Mouse (Mus musculus): Measurements from ENCODE around the gene Frmd5.
"Not testable (repeated sequence)": the region's sequence is repeated elsewhere in the genome, so short reads cannot be mapped to it uniquely, and the experiment has no call there.

Frmd5 gene

DNA sequence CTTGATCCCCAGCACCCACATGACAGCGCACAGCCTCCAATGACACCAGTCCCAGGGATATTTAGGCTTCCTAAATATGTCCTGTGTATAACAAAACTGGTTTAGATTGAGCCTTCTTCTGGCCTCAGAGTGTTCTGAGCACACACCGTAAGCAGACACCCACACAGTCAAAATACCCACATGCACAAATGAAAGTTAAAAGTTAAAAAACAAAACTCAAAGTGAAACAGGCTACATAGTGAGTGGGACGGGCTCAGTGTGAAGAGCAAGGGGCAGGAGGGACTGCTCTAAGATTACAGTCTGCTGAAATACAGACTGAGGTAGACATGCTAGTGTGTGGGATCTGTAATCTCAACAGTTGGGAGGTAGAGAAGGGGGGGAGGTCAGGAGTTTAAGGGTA lies 236.8 kb downstream of the Frmd5 start:
- DNase-seq = no peak

GRCm38 (mm10) chr2:121565911-121566310 lies 241.0 kb downstream of the Frmd5 start:
- no peak for DNase-seq

DNA sequence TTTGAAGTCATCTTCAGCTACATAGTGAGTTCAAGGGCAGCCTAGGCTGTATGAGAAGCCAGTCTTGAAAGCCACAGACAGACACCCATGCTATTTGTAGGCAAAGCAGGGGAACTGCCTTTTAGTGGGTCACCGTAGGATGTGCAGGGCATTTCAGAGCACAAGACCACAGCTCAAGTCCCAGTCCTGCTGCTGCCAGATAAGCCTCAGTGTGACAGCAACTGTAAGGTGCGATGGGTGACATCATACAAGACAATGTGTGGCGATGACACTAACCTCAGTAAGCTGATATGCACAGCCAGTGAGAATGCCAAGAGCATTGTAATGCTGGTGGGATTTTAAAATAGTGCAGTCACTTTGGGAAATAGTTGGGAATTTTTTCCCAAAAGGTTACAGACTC lies 243.8 kb downstream of the Frmd5 start:
- no peak for DNase-seq

DNA sequence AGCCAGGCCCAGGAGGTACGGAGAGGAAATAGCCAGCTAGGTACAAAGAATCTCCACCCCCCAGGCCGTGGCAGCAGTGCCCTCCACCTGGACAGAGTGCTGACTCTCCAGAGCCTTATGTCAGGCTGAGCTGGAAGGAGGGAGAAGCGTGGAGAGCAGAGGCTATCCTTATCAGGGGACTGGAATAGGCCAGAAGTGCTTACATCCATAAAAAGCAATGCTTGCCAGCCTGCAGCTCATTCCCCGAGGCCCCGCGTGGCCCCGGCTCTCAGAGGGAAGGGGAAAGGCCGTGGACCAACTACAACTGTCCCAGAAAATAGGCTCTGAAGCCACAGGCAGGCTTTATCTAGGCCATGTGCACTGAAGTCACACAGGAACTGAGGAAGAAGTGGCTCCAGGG lies 255.6 kb downstream of the Frmd5 start:
- DNase-seq = no peak

DNA sequence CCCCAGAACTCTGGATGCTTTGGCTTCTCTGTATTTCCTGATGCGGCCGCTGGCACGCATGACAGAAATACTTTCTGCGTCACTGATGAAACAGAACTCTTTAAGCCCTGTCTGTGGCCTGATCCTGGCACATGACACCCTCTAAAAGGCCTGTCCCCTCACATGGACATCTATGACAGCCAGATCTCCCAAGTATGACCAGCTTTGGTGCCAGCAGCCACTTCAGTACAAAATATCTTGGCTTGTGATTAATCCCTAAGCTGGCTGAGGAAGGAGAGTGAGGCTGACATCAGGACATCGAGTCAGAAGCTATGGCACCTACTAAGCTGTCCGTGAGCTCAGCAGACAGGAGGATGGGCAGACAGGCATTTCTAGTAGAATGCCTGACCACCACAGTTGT lies 257.3 kb downstream of the Frmd5 start:
- DNase-seq = no peak

GRCm38 (mm10) chr2:121544829-121545228 lies 262.1 kb downstream of the Frmd5 start:
- DNase-seq = no peak

DNA sequence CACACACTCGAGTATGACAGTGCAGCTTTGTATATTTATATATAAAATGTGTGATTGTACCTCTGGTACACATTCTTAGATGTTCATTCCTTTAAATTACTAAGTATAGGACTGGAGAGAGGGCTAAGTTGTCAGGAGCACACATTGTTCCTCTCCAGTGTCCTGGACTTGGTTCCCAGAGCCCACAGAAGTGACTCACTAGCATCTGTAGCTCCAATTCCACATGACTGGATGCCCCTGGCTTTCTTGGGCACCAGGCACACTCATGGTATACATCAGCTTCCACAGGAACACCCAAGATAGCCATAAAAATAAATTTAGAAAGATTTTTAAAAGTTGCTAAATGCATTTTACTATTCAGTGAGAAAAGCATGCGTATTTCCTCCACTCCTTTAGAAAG lies 281.8 kb downstream of the Frmd5 start:
- no peak for DNase-seq

GRCm38 (mm10) chr2:121522830-121523229 lies 284.1 kb downstream of the Frmd5 start:
- DNase-seq = not testable (repeated sequence)

GRCm38 (mm10) chr2:121522006-121522405 lies 284.9 kb downstream of the Frmd5 start:
- DNase-seq = no peak

GRCm38 (mm10) chr2:121518711-121519110 lies 288.2 kb downstream of the Frmd5 start:
- not testable (repeated sequence) for DNase-seq

DNA sequence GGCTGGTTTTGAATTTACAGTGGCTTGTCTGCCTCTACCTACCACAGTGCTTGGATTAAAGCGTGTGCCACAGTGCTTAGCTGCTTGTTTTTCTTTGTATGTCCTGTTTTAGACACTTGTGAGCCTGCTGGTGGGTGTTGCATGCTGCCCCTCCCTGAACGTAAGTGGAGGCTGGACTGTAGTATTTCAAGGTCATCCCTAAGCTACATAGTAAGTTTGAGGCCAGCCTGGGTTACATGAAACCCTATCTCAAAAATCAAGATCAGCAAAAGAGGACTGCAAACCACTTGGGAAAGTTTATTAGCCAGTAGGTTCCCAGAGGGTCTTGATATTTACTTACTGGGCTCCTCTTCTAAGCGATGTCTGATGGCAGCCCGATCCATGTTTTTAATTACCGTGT lies 288.8 kb downstream of the Frmd5 start:
- DNase-seq = no peak

GRCm38 (mm10) chr2:121514211-121514610 lies 292.7 kb downstream of the Frmd5 start:
- no peak for DNase-seq

DNA sequence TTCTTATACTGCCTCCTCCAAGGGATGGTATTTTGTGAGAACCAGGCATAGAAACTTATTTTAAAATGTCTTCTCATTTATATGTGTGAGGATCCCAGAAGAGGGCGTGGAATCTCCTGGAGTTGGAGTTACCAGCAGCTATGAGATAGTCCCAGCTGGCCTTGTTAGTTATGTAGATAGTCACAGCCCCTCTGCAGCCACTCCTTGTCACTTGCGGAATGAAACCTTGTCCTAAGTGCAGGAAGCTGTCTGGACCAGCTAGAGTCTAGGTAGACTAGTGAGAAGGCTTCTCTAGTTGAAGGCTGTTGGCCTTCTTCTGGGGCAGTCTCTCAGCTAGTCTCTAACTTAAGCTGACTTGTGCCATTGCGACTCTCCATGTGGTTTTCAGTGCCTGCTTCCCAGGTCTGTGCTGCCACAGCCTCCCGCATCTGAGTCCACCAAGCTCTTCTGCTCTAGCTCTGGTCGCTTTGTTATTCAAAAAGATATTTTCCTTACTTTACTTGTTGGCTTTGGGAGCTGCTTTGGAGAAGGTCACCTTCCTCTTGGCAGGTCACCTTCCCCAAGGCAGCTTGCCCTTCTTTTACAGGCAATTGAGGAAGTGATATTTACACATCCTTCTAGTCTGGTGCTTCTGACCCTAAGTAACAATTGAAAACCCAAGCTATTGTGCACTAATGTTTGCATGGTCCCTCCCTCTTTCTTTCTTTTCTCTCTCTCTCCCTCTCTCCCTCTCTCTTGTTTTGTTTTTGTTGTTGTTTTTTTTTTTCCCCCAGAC lies 293.7 kb downstream of the Frmd5 start:
- DNase-seq = not testable (repeated sequence)

GRCm38 (mm10) chr2:121511401-121511800 lies 295.5 kb downstream of the Frmd5 start:
- DNase-seq = no peak

- DNase-seq = peak; percentile 84
Observed at GRCm38 (mm10) chr2:121509584-121509983, 297.3 kb downstream of the Frmd5 start.

- DNase-seq = no peak
Observed at GRCm38 (mm10) chr2:121507951-121508330, 298.9 kb downstream of the Frmd5 start.

GRCm38 (mm10) chr2:121507173-121507950 lies 299.5 kb downstream of the Frmd5 start:
- DNase-seq = no peak

DNA sequence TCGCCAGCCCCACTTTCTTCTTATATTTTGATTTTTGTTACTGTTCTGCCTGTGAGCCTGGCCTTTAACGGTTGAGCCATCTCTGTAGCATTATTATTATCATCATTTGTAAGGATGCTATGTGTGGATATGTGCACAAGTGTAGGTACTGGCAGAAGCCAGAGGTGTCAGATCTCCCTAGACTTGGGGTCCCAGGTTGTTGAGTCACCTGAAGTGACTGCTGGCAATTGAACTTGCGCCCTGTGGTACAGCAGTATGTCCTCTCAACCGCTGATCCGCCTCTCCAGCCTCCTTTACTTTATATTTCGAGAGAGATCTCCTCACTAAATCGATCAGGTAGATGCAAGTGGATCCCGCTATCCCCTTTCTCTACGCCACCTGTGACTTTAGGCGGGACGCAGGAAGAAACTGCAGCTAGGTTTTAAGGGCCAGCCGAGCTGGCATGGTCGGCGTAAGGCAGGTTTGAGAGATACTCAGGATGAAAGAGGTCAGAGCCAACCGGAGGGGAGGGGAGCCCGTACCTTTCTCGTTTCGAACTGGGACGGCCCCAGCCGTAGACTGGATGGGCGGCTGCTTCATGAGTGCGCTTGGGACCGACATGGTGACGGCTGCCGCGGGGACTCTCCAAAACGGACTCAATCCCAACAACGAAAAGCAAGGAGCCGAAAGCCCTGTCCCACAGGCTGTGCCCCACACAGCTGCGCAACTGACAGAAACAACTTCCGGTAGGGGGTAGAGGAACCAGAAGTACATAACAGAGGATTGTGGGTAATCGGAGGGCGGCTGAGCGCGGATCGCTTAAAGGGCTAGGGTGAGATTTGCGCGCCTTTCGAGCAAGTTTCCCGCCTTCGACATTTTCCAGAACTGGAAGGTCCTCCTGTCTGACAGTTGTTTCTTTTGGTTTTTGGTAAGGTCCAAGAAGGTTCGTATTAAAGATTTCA lies 300.7 kb downstream of the Frmd5 start, which contains the start of the genes Mfap1a and Wdr76:
Gene Mfap1a, minus strand, starts transcription at position 724 of the 941 bp plus-strand sequence.
Gene Wdr76, plus strand, starts transcription at position 782 of the 941 bp plus-strand sequence.
- DNase-seq = peak; percentile 89

DNA sequence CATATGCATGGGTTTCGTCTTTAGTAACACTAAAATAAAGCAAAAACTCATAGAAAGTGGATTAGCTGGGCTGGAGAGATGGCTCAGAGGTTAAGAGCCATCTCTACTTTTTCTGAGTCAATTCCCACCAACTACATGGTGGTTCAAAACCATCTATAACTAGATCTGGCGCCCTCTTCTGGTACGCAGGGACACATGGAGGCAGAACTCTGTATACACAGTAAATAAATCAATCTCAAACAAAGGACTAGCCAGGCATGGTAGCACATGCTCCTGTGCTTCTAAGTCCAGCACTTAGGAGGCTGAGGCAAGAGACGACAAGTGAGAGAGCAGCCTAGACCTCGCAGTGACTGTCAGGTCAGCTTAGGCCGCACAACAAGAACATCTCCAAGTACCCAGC lies 305.3 kb downstream of the Frmd5 start:
- DNase-seq = not testable (repeated sequence)
